Mouse (Mus musculus): ENCODE data around the gene Rasa2. TPM values are rescaled to one million over a fixed set of nuclear protein-coding genes. Genes with fewer than 3 reads are reported as not detected.
"Not testable (repeated sequence)": the region's sequence is repeated elsewhere in the genome, so short reads cannot be mapped to it uniquely, and the experiment has no call there.

Rasa2 gene
- polyA plus RNA-seq, 1 experiment: 1.2 TPM

DNA sequence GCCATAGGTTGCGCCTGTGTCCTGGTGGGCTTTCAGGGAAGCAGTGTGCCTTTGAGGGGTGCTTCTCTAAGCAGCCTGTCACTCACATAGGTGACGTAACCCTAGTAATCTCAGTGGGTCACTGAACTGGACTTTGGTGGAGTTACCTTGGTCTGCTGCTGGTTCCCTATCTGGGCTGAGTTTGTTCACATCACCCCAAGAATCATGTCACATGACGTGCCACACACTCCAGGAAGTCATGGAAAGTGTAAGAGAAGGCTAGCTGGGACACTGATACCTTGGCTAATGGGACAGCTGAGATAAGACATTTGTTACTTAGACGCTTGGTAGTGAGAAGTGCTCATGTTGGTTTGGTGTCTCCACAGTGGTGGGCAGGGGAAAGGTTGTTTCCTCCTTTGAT lies 105.4 kb downstream of the Rasa2 start:
- Histone ChIP-seq H3ac (ENCODE audit: control insufficient read depth, insufficient read length) (no peak overlapping the region), H3K79me2 (ENCODE audit: control insufficient read depth, insufficient read depth) (no peaks in the 10 kb centered on the region), H3K4me2 (ENCODE audit: low read depth) (no peak overlapping the region), H3K27me3 (ENCODE audit: control insufficient read depth, insufficient read depth, insufficient read length) (no peaks in the 10 kb centered on the region), H3K4me3 (no peak overlapping the region), H3K36me3 (ENCODE audit: control insufficient read depth, insufficient read depth) (no peaks in the 10 kb centered on the region)
- no peak for TF ChIP-seq MYOG (IDR thresholded peaks at IDR 0.05; ENCODE audit: control insufficient read depth in 1 of 3, insufficient read depth in 1 of 3, insufficient read length in 2 of 3, low read depth in 2 of 3)
- no peak for TF ChIP-seq POLR2A (IDR thresholded peaks at IDR 0.05; ENCODE audit: insufficient read length, low read depth)
- no peak for TF ChIP-seq E2F4 (IDR thresholded peaks at IDR 0.05; ENCODE audit: insufficient read depth)
- TF ChIP-seq CEBPB (IDR thresholded peaks at IDR 0.05; ENCODE audit: insufficient read depth, poor library complexity, severe bottlenecking): no peak
- TF ChIP-seq POLR2AphosphoS2 (IDR thresholded peaks at IDR 0.05; ENCODE audit: insufficient read length, low read depth): no peak
- TF ChIP-seq TCF12 (IDR thresholded peaks at IDR 0.05; ENCODE audit: insufficient read depth, poor library complexity, severe bottlenecking): no peak
- no peak for TF ChIP-seq USF1 (IDR thresholded peaks at IDR 0.05; ENCODE audit: low read depth)
- no peak for TF ChIP-seq REST (IDR thresholded peaks at IDR 0.05; ENCODE audit: insufficient read depth, insufficient read length)
- TF ChIP-seq MAX (IDR thresholded peaks at IDR 0.05; ENCODE audit: low read depth): no peak
- TF ChIP-seq TCF3 (IDR thresholded peaks at IDR 0.05; ENCODE audit: insufficient read length, low read depth): no peak
- TF ChIP-seq MYOD1 (IDR thresholded peaks at IDR 0.05; ENCODE audit: control insufficient read depth in 1 of 3, insufficient read length in 2 of 3, low read depth in 2 of 3): no peak

DNA sequence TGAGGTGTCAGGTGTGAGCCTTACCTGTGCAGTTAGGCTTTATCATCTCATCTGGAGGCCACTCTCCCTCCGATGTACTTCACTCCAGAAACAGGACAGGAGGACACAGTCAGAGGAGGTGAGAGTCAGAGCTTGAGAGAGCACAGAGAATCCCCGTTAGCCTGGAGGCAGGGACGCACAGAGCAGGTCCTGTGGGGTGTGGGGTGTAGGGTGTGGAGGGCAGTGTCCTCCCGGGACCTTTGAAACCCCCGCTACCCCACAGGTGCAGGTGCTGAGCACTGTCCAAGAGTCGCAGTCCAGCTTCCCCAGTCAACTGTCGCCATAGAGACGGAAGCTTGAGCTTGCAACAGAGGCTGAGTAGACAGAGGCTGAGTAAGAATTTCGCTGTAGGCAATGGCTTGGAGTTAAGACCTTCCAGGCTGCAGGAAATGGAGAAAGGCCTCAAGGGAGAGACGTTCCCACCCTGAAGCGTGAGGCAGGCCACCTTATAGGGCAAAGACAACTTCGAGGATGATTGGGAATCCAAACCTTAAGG lies 106.4 kb downstream of the Rasa2 start, which contains the start of gene Gm28729:
Gene Gm28729, minus strand, starts transcription at position 293 of the 535 bp plus-strand sequence.
- Histone ChIP-seq H3ac (ENCODE audit: control insufficient read depth, insufficient read length) (no peak within 1 kb of the TSS), H3K27me3 (ENCODE audit: control insufficient read depth, insufficient read depth, insufficient read length) (no peaks in the 10 kb centered on the region), H3K79me2 (ENCODE audit: control insufficient read depth, insufficient read depth) (no peaks in the 10 kb centered on the region), H3K36me3 (ENCODE audit: control insufficient read depth, insufficient read depth) (no peaks in the 10 kb centered on the region), H3K4me2 (ENCODE audit: low read depth) (peak within 1 kb of the TSS; percentile 8), H3K4me3 (no peak within 1 kb of the TSS)
- TF ChIP-seq MYOG (IDR thresholded peaks at IDR 0.05; ENCODE audit: control insufficient read depth in 1 of 3, insufficient read depth in 1 of 3, insufficient read length in 2 of 3, low read depth in 2 of 3) (no peak), POLR2A (IDR thresholded peaks at IDR 0.05; ENCODE audit: insufficient read length, low read depth) (no peak), POLR2AphosphoS2 (IDR thresholded peaks at IDR 0.05; ENCODE audit: insufficient read length, low read depth) (no peak), TCF12 (IDR thresholded peaks at IDR 0.05; ENCODE audit: insufficient read depth, poor library complexity, severe bottlenecking) (no peak), MAX (IDR thresholded peaks at IDR 0.05; ENCODE audit: low read depth) (no peak), REST (IDR thresholded peaks at IDR 0.05; ENCODE audit: insufficient read depth, insufficient read length) (no peak), E2F4 (IDR thresholded peaks at IDR 0.05; ENCODE audit: insufficient read depth) (no peak), CEBPB (IDR thresholded peaks at IDR 0.05; ENCODE audit: insufficient read depth, poor library complexity, severe bottlenecking) (no peak), TCF3 (IDR thresholded peaks at IDR 0.05; ENCODE audit: insufficient read length, low read depth) (no peak), MYOD1 (IDR thresholded peaks at IDR 0.05; ENCODE audit: control insufficient read depth in 1 of 3, insufficient read length in 2 of 3, low read depth in 2 of 3) (no peak), USF1 (IDR thresholded peaks at IDR 0.05; ENCODE audit: low read depth) (no peak), SRF (IDR thresholded peaks at IDR 0.05; ENCODE audit: control insufficient read depth, insufficient read length, low read depth) (no peak)

DNA sequence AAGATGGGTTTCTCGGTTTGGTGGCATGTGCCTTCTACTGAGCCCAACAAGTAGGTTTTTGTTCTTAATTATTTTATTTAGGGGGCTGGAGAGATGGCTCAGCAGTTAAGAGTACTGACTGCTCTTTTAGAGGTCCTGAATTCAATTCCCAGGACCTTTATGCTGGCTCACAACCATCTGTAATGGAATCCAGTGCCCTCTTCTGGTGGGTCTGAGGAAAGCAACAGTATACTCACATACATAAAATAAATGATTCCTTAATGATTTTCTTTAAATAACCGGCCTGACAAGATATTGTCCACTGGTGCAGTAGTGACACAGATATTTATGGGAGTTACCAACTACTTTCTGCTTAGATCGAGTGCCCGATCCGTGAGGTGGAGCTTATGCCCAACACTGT lies 108.3 kb downstream of the Rasa2 start:
- Histone ChIP-seq H3K79me2 (ENCODE audit: control insufficient read depth, insufficient read depth) (no peaks in the 10 kb centered on the region), H3K4me3 (no peak overlapping the region), H3K36me3 (ENCODE audit: control insufficient read depth, insufficient read depth) (no peaks in the 10 kb centered on the region), H3K4me2 (ENCODE audit: low read depth) (no peak overlapping the region), H3ac (ENCODE audit: control insufficient read depth, insufficient read length) (no peak overlapping the region), H3K27me3 (ENCODE audit: control insufficient read depth, insufficient read depth, insufficient read length) (no peaks in the 10 kb centered on the region)
- TF ChIP-seq MYOD1 (IDR thresholded peaks at IDR 0.05; ENCODE audit: control insufficient read depth in 1 of 3, insufficient read length in 2 of 3, low read depth in 2 of 3) (no peak), POLR2A (IDR thresholded peaks at IDR 0.05; ENCODE audit: insufficient read length, low read depth) (no peak), TCF3 (IDR thresholded peaks at IDR 0.05; ENCODE audit: insufficient read length, low read depth) (no peak), E2F4 (IDR thresholded peaks at IDR 0.05; ENCODE audit: insufficient read depth) (no peak), TCF12 (IDR thresholded peaks at IDR 0.05; ENCODE audit: insufficient read depth, poor library complexity, severe bottlenecking) (no peak), CEBPB (IDR thresholded peaks at IDR 0.05; ENCODE audit: insufficient read depth, poor library complexity, severe bottlenecking) (no peak), MAX (IDR thresholded peaks at IDR 0.05; ENCODE audit: low read depth) (no peak), MYOG (IDR thresholded peaks at IDR 0.05; ENCODE audit: control insufficient read depth in 1 of 3, insufficient read depth in 1 of 3, insufficient read length in 2 of 3, low read depth in 2 of 3) (no peak), REST (IDR thresholded peaks at IDR 0.05; ENCODE audit: insufficient read depth, insufficient read length) (no peak), USF1 (IDR thresholded peaks at IDR 0.05; ENCODE audit: low read depth) (no peak), SRF (IDR thresholded peaks at IDR 0.05; ENCODE audit: control insufficient read depth, insufficient read length, low read depth) (no peak), POLR2AphosphoS2 (IDR thresholded peaks at IDR 0.05; ENCODE audit: insufficient read length, low read depth) (no peak)

DNA sequence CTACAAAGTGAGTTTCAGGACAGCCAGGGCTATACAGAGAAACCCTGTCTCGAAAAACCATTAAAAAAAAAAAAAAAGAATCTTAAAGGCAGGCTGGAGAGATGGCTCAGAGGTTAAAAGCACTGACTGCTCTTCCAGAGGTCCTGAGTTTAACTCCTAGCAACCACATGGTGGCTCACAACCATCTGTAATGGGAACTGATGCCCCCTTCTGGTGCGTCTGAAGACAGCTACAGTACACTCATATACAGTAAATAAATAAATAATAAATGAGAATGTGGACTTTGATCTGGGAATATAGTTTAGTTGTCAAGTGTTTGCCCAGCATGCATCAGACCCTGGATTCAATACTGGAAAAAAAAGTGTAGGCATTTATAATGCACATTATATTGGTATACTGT lies 109.8 kb downstream of the Rasa2 start:
- H3ac ChIP-seq (ENCODE audit: control insufficient read depth, insufficient read length); H3K4me2 ChIP-seq (ENCODE audit: low read depth); H3K27me3 ChIP-seq (ENCODE audit: control insufficient read depth, insufficient read depth, insufficient read length); H3K4me3 ChIP-seq; H3K79me2 ChIP-seq (ENCODE audit: control insufficient read depth, insufficient read depth); H3K36me3 ChIP-seq (ENCODE audit: control insufficient read depth, insufficient read depth): not testable (repeated sequence)

DNA sequence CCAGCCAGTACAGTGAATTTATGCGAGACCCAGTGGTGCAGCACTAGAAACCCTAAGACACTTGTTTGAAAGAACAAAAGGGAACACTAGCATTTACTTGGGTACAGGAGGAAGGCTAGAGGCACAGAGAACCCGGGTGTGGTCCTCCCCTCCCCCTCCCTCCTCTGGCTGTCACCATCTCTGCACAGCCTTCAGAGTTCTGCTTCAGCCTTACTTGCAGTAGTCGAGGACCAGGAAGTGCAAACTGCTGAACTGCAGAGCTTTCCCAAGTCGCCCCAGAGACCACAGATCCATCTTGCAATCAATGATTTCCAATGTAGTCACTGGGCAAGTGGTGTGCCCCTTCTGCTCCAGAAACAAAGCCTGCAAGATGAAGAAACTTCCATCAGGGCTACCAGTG lies 114.0 kb downstream of the Rasa2 start:
- Histone ChIP-seq H3K4me3 (no peak overlapping the region), H3K4me2 (ENCODE audit: low read depth) (no peak overlapping the region), H3K27me3 (ENCODE audit: control insufficient read depth, insufficient read depth, insufficient read length) (no peaks in the 10 kb centered on the region), H3K36me3 (ENCODE audit: control insufficient read depth, insufficient read depth) (no peaks in the 10 kb centered on the region), H3ac (ENCODE audit: control insufficient read depth, insufficient read length) (no peak overlapping the region), H3K79me2 (ENCODE audit: control insufficient read depth, insufficient read depth) (no peaks in the 10 kb centered on the region)
- no peak for TF ChIP-seq POLR2A (IDR thresholded peaks at IDR 0.05; ENCODE audit: insufficient read length, low read depth)
- no peak for TF ChIP-seq MYOG (IDR thresholded peaks at IDR 0.05; ENCODE audit: control insufficient read depth in 1 of 3, insufficient read depth in 1 of 3, insufficient read length in 2 of 3, low read depth in 2 of 3)
- TF ChIP-seq REST (IDR thresholded peaks at IDR 0.05; ENCODE audit: insufficient read depth, insufficient read length): no peak
- TF ChIP-seq SRF (IDR thresholded peaks at IDR 0.05; ENCODE audit: control insufficient read depth, insufficient read length, low read depth): no peak
- TF ChIP-seq TCF12 (IDR thresholded peaks at IDR 0.05; ENCODE audit: insufficient read depth, poor library complexity, severe bottlenecking): no peak
- TF ChIP-seq MYOD1 (IDR thresholded peaks at IDR 0.05; ENCODE audit: control insufficient read depth in 1 of 3, insufficient read length in 2 of 3, low read depth in 2 of 3): no peak
- TF ChIP-seq CEBPB (IDR thresholded peaks at IDR 0.05; ENCODE audit: insufficient read depth, poor library complexity, severe bottlenecking): no peak
- no peak for TF ChIP-seq MAX (IDR thresholded peaks at IDR 0.05; ENCODE audit: low read depth)
- no peak for TF ChIP-seq POLR2AphosphoS2 (IDR thresholded peaks at IDR 0.05; ENCODE audit: insufficient read length, low read depth)
- TF ChIP-seq USF1 (IDR thresholded peaks at IDR 0.05; ENCODE audit: low read depth): no peak
- TF ChIP-seq TCF3 (IDR thresholded peaks at IDR 0.05; ENCODE audit: insufficient read length, low read depth): no peak
- no peak for TF ChIP-seq E2F4 (IDR thresholded peaks at IDR 0.05; ENCODE audit: insufficient read depth)
